Mouse (Mus musculus) urinary bladder, postnatal 36 days (tissue): Measurements from ENCODE around the gene Atxn2l.
A peak's percentile ranks its signal among the peaks of the same experiment; 100 is the strongest.

Experiments used
- DNase-seq, 2 experiments: peaks; one replicate each; pipeline ENCODE4 v3.0.0; 2022; ENCODE audit warnings: low spot score in 2 of 2, mixed read lengths in 1 of 2

Gene Atxn2l

GRCm38 (mm10) chr7:126503273-126503878, at the start of gene Atxn2l:
Gene Atxn2l (minus strand): TSS chr7:126503437.
- DNase-seq: peak; percentile 92 to 99

- DNase-seq: no peak
Measured at GRCm38 (mm10) chr7:126545631-126546030, 42.4 kb upstream of the Atxn2l start.

GRCm38 (mm10) chr7:126541661-126542060, 38.4 kb upstream of the Atxn2l start:
- no peak for DNase-seq

GRCm38 (mm10) chr7:126537820-126538585, 34.8 kb upstream of the Atxn2l start:
- DNase-seq: no peak

- no peak for DNase-seq
Measured at GRCm38 (mm10) chr7:126536466-126536865, 33.2 kb upstream of the Atxn2l start.

GRCm38 (mm10) chr7:126535766-126536165, 32.5 kb upstream of the Atxn2l start:
- DNase-seq: peak in 1 of 2 experiments; percentile 11

GRCm38 (mm10) chr7:126533434-126533833, 30.2 kb upstream of the Atxn2l start:
- no peak for DNase-seq

GRCm38 (mm10) chr7:126528166-126528577, 24.9 kb upstream of the Atxn2l start:
- no peak for DNase-seq

GRCm38 (mm10) chr7:126523316-126523715, 20.1 kb upstream of the Atxn2l start:
- DNase-seq: no peak

GRCm38 (mm10) chr7:126519513-126519912, 16.3 kb upstream of the Atxn2l start:
- DNase-seq: no peak

GRCm38 (mm10) chr7:126518261-126518941, 15.2 kb upstream of the Atxn2l start:
- DNase-seq: no peak

- no peak for DNase-seq
Measured at GRCm38 (mm10) chr7:126511287-126511686, 8.1 kb upstream of the Atxn2l start.

- no peak for DNase-seq
Measured at GRCm38 (mm10) chr7:126507126-126507778, 4.0 kb upstream of the Atxn2l start.

- DNase-seq: no peak
Measured at GRCm38 (mm10) chr7:126504913-126505312, 1.7 kb upstream of the Atxn2l start.

- DNase-seq: no peak
Measured at GRCm38 (mm10) chr7:126502751-126503150, 486 bp downstream of the Atxn2l start.

GRCm38 (mm10) chr7:126502023-126502741, 1.1 kb downstream of the Atxn2l start:
- peak; percentile 89 to 90 for DNase-seq

GRCm38 (mm10) chr7:126501684-126502022, 1.6 kb downstream of the Atxn2l start:
- no peak for DNase-seq

GRCm38 (mm10) chr7:126499416-126499815, 3.8 kb downstream of the Atxn2l start:
- no peak for DNase-seq

- no peak for DNase-seq
Measured at GRCm38 (mm10) chr7:126497966-126498365, 5.3 kb downstream of the Atxn2l start.

- DNase-seq: no peak
Measured at GRCm38 (mm10) chr7:126496475-126496874, 6.8 kb downstream of the Atxn2l start.

GRCm38 (mm10) chr7:126494120-126494519, 9.1 kb downstream of the Atxn2l start:
- no peak for DNase-seq

- DNase-seq: no peak
Measured at GRCm38 (mm10) chr7:126491973-126492372, 11.3 kb downstream of the Atxn2l start.
